Mouse (Mus musculus) mature B cell (primary cell): ENCODE data around the gene Vipr2.

Experiments used
- in situ Hi-C: fragments of 300-500 bp; cut with MboI; formaldehyde crosslinking; loops from 2 replicates; pipeline ENCODE4 v1.14.3; 2019

The Vipr2 gene

DNA sequence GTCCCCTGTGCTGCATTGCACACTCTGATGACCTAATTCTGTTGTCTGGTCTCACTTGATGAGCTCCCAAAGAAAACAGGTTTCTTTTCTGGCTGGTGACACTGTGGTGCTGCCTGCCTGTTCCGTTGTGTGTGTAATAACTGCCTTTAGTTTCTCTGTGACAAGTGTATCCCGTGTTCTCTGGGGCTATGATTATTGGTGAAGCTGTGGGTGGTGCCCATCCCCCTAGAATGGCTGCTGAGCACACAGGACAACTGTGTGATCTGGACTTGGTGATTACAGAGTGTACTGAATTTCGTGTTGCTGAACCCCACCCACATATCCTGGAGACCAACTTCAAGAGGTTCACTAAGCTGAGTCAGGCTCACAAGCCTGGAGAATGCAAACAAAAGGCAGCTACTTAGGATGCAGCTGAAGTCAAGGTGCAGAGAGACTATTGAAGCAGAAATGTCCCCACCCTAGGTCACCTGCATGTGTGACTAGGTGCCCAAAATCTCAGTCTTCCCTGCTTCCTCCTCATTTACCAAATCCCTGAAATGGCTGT is 18.9 kb downstream of the Vipr2 start:
- in situ Hi-C loops, result no loop called here

DNA sequence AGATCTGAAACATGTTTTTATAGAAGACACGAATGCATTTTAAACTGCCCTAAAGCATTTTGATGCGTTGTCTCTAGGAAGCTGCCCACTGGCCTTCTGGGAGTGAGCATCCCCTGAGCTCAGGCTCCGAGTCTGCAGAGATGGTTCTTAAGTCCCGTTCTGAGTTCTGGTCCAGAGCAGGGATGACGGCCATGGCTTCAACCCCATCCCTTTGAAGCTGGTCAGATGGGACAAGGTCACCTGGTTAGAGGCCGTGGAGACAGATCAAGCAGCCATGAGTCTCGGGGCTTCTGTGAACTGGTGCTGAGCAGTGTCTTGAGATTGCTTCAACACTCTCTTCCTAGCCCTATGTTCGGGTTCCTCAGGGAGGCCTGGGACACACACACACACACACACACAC is 19.6 kb downstream of the Vipr2 start:
- in situ Hi-C loops, result no loop called here

DNA sequence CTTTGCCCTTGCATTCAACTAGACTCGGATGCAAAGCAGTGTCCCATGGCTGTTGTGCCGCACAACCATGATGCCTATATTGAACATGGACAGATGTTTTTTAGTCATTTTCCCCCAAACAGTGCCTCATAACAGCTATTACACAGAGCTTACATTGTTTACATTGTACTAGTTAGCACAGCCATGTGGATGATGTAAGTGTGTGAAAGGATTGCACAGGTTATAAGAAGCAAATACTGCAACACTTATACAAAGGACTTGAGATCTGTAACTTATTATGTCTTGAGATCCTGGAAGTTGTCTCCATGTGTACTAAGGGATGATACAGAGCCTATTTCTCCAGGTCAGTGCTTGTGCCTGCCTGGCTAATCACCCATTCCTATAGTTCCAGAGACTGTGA is 24.4 kb downstream of the Vipr2 start:
- in situ Hi-C loops, result no loop called here

- in situ Hi-C loops, result no loop called here
Observed at GRCm38 (mm10) chr12:116109451-116110353, 32.2 kb downstream of the Vipr2 start.

DNA sequence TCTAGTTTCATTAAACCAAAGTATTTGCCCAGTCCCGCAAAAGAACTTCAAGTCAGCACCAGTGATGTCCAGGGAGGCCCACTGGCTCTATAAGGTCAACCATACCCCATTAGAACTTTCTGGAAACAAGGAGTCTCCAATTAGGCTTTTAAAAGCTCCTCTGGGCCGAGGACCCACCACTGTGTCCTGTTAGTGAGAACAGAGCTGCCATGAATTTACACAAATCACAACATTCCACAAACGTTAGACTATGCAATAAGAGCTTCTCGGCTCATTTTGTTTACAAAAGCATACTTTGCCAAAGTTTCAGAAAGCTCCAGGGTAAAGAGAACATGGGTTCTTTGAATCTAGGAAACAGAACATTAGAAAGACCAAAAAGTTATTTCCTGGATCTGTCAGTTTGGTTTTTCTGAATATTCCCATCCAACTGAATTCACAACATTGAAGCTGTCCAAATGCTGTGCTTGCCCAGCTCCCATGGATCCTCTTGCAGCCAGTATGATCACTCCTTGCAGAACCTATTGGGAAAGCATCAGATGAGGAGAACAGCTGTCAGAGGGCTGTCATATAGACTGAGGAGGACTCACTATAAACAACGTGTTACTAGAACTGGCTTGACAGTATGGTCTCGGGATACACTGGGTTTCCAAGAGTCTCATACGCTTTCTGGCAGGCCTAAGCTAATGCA is 33.6 kb downstream of the Vipr2 start:
- in situ Hi-C loops, result no loop called here

DNA sequence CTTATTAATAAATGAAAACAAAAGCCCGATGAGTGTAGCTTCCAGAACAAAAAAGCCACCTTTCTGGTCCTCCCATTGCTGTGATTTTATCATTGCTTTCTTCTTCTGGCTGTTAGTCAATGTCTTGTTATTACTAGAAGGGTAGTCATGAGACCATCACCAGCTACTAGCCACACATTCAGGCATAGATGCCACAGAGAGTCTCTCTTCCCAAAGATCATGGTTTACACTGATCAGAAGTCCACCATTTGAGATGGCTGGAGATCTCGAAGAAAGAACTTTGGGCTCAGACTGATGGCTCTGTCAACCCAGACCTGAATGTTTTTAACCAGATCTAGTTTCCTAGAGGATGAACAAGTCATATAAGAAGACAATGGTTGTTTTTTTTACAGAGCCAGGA is 38.3 kb downstream of the Vipr2 start:
- in situ Hi-C loops, result no loop called here

DNA sequence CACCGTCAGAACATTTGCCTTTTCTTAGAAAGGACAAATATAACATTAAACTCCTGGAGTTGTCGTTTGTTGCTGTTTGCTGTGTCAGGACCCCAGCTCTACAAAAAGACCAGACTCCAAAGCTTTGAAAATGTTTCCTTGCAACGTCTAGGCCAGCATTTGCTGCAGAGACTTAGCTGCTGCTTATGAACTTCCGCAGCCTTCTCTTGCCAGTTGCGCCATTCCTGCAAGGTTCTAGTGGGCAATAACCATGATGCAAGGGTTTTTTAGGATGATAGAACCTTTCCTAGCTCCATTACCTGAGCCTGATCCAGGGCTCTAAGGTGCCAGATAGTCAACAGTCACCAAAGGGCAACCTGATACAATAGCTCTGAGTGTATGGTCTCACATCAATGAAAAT is 38.9 kb downstream of the Vipr2 start:
- in situ Hi-C loops, result no loop called here

GRCm38 (mm10) chr12:116117352-116117929 is 39.9 kb downstream of the Vipr2 start:
- in situ Hi-C loops, result no loop called here

- in situ Hi-C loops, result no loop called here
Observed at GRCm38 (mm10) chr12:116119001-116119400, 41.5 kb downstream of the Vipr2 start.

DNA sequence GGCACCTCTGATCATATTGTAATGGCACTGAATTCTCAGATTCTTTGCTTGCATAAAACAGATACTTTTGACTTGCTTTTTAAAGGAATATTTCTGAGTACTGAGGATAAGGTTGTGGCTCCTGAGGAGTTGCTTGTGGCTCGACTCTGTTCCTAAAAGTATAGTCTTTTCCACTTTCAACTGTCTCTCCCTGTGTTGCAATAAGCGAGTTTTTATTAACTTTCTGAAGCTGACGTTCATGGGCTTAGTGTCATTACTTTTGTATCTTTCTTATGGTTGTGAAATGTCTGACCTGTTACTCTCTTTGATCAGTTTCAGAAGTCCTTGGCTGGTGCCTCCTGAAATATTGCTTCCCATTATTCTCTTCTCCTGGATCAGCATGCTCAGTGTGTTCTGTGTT is 46.3 kb downstream of the Vipr2 start:
- in situ Hi-C loops, result no loop called here

DNA sequence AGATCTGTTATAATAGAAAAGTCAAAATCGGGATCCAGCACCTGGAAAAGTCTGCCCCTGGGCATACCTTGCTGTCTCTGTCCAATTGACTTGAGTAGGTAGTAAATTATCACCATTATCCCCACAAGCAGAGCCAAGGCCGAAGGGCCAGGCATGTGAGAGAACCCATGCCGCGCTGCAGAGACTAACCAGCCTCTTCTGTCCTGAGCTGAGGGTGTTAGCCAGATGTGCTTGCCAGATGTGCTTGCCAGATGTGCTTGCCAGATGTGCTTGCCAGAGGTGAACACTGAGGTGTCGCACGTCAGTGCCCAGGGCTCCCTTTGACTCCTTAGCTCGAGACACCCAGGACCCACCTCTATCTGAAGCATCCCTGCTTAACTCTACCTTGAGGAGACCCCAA is 53.4 kb downstream of the Vipr2 start:
- in situ Hi-C loops, result no loop called here

DNA sequence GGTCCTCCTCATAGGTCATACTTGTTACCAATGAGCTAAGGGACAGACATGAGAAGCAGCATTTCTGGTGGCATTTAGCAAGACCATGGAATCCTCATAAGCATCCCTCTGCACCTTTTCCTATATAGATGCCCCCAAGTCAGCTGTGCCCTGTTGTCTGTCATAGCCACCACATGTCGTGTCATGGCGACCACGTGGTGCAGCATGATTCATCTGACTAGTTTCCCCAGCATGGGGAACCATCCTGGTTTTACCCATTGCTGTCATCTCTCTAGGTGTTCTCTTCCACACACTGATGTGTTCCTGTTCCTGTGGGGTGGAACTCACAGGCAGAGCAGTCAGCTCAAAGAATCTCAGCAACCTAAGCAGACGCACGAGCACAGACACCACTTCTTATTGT is 55.4 kb downstream of the Vipr2 start:
- in situ Hi-C loops, result no loop called here

DNA sequence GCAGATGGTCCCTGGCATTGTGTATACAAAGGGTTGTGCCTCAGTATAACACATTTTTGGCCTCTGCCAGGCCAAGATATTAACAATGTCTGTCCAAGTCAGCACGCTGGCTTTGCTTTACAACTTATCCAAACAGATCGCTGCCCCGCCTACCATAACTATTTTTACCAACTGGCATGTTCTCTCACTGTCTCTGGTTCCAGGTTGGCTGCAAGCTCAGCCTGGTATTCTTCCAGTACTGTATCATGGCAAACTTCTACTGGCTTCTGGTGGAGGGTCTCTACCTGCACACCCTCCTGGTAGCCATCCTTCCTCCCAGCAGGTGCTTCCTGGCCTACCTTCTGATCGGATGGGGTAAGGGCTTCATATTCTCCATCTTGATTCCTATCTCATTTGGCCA is 58.4 kb downstream of the Vipr2 start:
- in situ Hi-C loops, result no loop called here

DNA sequence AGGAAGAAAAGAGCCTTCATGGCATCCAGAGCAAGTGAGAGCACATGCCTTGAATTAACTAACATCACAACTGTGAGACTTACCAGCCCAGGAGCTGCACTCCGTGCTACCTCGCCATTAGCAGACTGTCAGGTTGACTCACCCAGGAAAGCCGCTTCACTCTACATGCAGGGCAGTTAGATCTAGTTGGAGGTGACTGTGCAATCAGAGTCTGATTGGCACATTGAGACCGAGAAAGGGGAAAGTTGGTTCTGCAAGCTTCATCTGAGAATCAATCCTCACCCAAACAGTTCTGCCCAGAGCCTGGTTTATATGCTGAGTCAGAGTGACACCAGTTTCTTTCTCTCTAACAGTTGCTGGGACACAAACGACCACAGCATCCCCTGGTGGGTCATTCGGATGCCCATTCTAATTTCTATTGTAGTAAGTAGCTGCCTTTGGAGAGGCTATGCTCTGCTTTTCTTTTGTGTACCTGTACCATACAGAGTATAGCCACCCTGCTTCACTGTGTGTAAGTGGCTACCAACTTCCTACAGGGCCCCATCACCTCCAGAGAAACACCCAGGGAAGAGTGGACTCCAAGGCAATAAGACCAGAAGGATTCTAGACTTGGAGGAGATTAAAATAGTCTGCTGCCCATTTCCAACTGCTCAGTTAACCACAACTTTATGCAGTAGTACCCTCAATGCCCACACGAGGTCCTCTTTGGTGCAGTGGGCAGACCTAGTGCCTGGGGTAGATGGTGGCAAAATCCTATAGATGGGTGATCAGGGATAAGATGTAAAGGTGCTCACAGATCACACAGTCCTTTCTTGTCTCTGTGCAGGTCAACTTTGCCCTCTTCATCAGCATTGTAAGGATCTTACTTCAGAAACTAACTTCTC is 61.0 kb downstream of the Vipr2 start:
- in situ Hi-C loops, result no loop called here

GRCm38 (mm10) chr12:116140605-116141004 is 63.1 kb downstream of the Vipr2 start:
- in situ Hi-C loops, result no loop called here

- in situ Hi-C loops, result no loop called here
Observed at GRCm38 (mm10) chr12:116141816-116142215, 64.3 kb downstream of the Vipr2 start.

DNA sequence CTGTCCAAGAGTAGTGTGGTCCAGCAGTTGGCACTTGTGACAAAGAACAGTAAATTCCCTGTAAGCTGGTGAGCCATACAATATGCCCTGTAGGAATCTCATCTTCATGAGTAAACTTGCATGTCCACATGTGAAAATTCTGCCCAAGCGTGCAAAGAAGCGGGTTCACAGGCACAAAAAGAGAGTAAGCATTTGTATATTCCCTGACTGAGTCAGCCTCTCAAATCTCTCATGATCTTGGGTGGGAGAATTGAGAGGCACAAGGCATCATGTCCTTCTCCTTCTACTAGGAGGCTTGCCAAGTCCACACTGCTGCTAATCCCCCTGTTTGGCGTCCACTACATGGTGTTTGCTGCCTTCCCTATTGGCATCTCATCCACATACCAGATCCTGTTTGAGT is 64.9 kb downstream of the Vipr2 start:
- in situ Hi-C loops, result no loop called here

GRCm38 (mm10) chr12:116145246-116145645 is 67.7 kb downstream of the Vipr2 start:
- in situ Hi-C loops, result no loop called here

- in situ Hi-C loops, result no loop called here
Observed at GRCm38 (mm10) chr12:116145686-116146085, 68.2 kb downstream of the Vipr2 start.

DNA sequence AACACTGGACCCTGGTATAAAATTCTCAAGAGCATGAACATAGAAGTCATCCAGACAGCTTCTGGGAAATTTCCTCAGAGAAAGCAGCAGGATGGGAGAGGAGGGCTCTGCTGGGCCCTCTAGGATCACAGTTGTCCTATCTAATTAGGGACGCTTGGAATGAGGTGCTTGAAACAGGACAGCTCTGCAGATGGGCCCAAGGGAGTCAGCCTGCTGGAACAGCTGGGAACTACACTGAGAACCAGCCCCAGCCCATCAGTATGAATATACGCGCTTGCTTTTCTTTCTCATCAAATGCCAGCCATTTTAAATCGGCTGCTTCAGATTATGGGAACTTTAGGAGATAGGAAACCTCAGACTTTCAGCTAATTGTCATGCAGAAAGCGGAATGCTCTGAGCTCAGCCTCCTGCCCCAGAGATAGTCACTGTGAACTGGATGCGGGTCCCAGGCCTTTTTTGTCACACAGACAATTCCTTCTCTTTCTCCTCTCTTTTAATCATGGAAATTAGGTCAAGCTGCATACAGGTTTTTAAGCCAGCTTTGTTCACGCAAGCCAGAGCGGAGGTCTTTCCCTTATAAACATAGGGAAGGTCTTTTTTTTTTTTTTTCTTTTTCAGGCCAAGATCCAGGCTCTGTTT is 69.6 kb downstream of the Vipr2 start:
- in situ Hi-C loops, result no loop called here

DNA sequence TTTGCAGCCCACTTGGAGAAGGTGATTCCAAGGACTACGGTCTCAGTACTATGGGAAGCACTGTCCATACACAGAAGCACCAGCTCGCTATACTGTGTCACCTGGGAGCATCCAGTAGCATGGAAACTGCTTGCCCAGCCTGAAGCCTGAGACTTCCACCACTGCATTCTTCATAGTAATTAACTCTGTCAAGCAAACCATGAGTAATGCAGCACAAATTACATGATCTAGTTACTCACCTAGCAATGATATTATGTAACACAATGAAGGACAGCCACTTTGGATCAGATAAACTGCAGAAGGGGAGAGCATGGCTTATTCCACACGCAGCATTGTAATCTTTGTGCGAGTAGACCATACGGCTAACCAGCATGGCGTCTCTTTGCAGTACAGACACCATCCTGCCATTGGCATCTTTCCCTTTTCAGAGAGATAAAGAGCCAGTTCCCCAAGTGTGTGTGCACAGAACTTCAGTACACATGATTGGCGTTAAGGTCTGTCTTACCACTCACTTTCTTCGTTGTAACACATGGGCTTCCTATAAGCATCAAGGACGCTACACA is 75.4 kb downstream of the Vipr2 start:
- in situ Hi-C loops, result no loop called here
